Mouse (Mus musculus) myocyte (in vitro differentiated cells): Measurements from ENCODE around the gene H2-K1. TPM values are rescaled to one million over a fixed set of nuclear protein-coding genes. Genes with fewer than 3 reads are reported as not detected.

ENCODE experiments used
- H3K27me3 ChIP-seq: one replicate; pipeline ENCODE4 v1.6.1; 2011; ENCODE audit not compliant: control insufficient read depth, insufficient read depth, insufficient read length
- H3K36me3 ChIP-seq: one replicate; pipeline ENCODE4 v1.6.1; 2011; ENCODE audit not compliant: control insufficient read depth, insufficient read depth
- H3K4me2 ChIP-seq: one replicate; pipeline ENCODE4 v1.6.1; 2011; ENCODE audit warnings: low read depth, control low read depth
- H3K4me3 ChIP-seq: one replicate; pipeline ENCODE4 v1.5.1; 2011; ENCODE audit warnings: mild to moderate bottlenecking, control low read depth, moderate library complexity
- H3K79me2 ChIP-seq: one replicate; pipeline ENCODE4 v1.6.1; 2011; ENCODE audit not compliant: control insufficient read depth, insufficient read depth
- H3ac ChIP-seq: one replicate; pipeline ENCODE4 v1.6.1; 2011; ENCODE audit not compliant: control insufficient read depth, insufficient read length
- CEBPB ChIP-seq: IDR thresholded peaks from 2 replicates; pipeline ENCODE4 v1.6.1; 2011; ENCODE audit warnings: mild to moderate bottlenecking, moderate library complexity; ENCODE audit not compliant: poor library complexity, insufficient read depth, severe bottlenecking
- E2F4 ChIP-seq: IDR thresholded peaks from one replicate; pipeline ENCODE4 v1.6.1; 2011; ENCODE audit warnings: mild to moderate bottlenecking, control low read depth, moderate library complexity; ENCODE audit not compliant: insufficient read depth
- MAX ChIP-seq: IDR thresholded peaks from one replicate; pipeline ENCODE4 v1.6.1; 2011; ENCODE audit warnings: low read depth, mild to moderate bottlenecking, control low read depth
- MYOD1 ChIP-seq, 3 experiments: IDR thresholded peaks; one replicate each; pipeline ENCODE4 v1.6.1; 2011; ENCODE audit warnings: control low read depth in 2 of 3, low read depth in 2 of 3, mild to moderate bottlenecking in 2 of 3, moderate library complexity in 1 of 3; ENCODE audit not compliant: insufficient read length in 2 of 3, control insufficient read depth in 1 of 3
- MYOG ChIP-seq, 3 experiments: IDR thresholded peaks; one replicate each; pipeline ENCODE4 v1.6.1; 2011; ENCODE audit warnings: control low read depth in 2 of 3, low read depth in 2 of 3, mild to moderate bottlenecking in 2 of 3; ENCODE audit not compliant: insufficient read length in 2 of 3, control insufficient read depth in 1 of 3, insufficient read depth in 1 of 3
- POLR2A ChIP-seq: IDR thresholded peaks from one replicate; pipeline ENCODE4 v1.6.1; 2011; ENCODE audit warnings: low read depth, mild to moderate bottlenecking, control low read depth, moderate library complexity; ENCODE audit not compliant: insufficient read length
- POLR2AphosphoS2 ChIP-seq: IDR thresholded peaks from one replicate; pipeline ENCODE4 v1.6.1; 2011; ENCODE audit warnings: low read depth, control low read depth; ENCODE audit not compliant: insufficient read length
- REST ChIP-seq: IDR thresholded peaks from one replicate; pipeline ENCODE4 v1.6.1; 2011; ENCODE audit warnings: mild to moderate bottlenecking, control low read depth, moderate library complexity; ENCODE audit not compliant: insufficient read depth, insufficient read length
- SRF ChIP-seq: IDR thresholded peaks from one replicate; pipeline ENCODE4 v1.6.1; 2011; ENCODE audit warnings: low read depth; ENCODE audit not compliant: control insufficient read depth, insufficient read length
- TCF12 ChIP-seq: IDR thresholded peaks from one replicate; pipeline ENCODE4 v1.6.1; 2011; ENCODE audit warnings: mild to moderate bottlenecking, control low read depth; ENCODE audit not compliant: poor library complexity, insufficient read depth, severe bottlenecking
- TCF3 ChIP-seq: IDR thresholded peaks from one replicate; pipeline ENCODE4 v1.6.1; 2011; ENCODE audit warnings: low read depth, control low read depth; ENCODE audit not compliant: insufficient read length
- USF1 ChIP-seq: IDR thresholded peaks from one replicate; pipeline ENCODE4 v1.6.1; 2011; ENCODE audit warnings: low read depth, mild to moderate bottlenecking, control low read depth, moderate library complexity
- polyA plus RNA-seq: library from polyadenylated mRNA; unstranded; fragments of >200 nt; fragmentation: generic; extraction: Trizol; gene quantifications from one replicate; pipeline ENCODE4 v1.2.1, GENCODE M21; 2012; ENCODE audit warnings: missing spikeins

Gene H2-K1
- polyA plus RNA-seq, 1 experiment, result 89.2 TPM

GRCm38 (mm10) chr17:34033441-34033840 is 33.3 kb upstream of the H2-K1 start:
- Histone ChIP-seq H3ac (no peak overlapping the region), H3K4me2 (peak overlapping the region; percentile 88), H3K27me3 (no peaks in the 10 kb centered on the region), H3K79me2 (peaks cover 39% of the 10 kb centered on the region), H3K36me3 (peaks cover 13% of the 10 kb centered on the region), H3K4me3 (peak overlapping the region; percentile 99)
- TF ChIP-seq TCF3 (no peak), POLR2AphosphoS2 (no peak), USF1 (no peak), MYOD1 (IDR thresholded peaks at IDR 0.05; ENCODE audit: control insufficient read depth in 1 of 3, insufficient read length in 2 of 3, low read depth in 2 of 3) (no peak), MAX (no peak), MYOG (IDR thresholded peaks at IDR 0.05; ENCODE audit: control insufficient read depth in 1 of 3, insufficient read depth in 1 of 3, insufficient read length in 2 of 3, low read depth in 2 of 3) (no peak), TCF12 (no peak), CEBPB (no peak), E2F4 (no peak), REST (no peak), POLR2A (no peak), SRF (no peak)

- peak overlapping the region; percentile 88 for H3K4me2 ChIP-seq
- no peak for TF ChIP-seq POLR2A
- TF ChIP-seq REST, result no peak
- no peak for TF ChIP-seq TCF3
- no peak for TF ChIP-seq SRF
- no peak for TF ChIP-seq E2F4
- no peak for TF ChIP-seq USF1
- no peak for TF ChIP-seq CEBPB
- TF ChIP-seq MYOG (IDR thresholded peaks at IDR 0.05; ENCODE audit: control insufficient read depth in 1 of 3, insufficient read depth in 1 of 3, insufficient read length in 2 of 3, low read depth in 2 of 3), result no peak
- TF ChIP-seq POLR2AphosphoS2, result no peak
- TF ChIP-seq TCF12, result no peak
- TF ChIP-seq MYOD1 (IDR thresholded peaks at IDR 0.05; ENCODE audit: control insufficient read depth in 1 of 3, insufficient read length in 2 of 3, low read depth in 2 of 3), result no peak
- no peak for TF ChIP-seq MAX
Observed at GRCm38 (mm10) chr17:34032806-34033205, 32.7 kb upstream of the H2-K1 start.

GRCm38 (mm10) chr17:34032174-34032632 is 32.1 kb upstream of the H2-K1 start:
- H3K4me2 ChIP-seq, result peak overlapping the region; percentile 88
- H3K79me2 ChIP-seq, result peaks cover 39% of the 10 kb centered on the region
- TF ChIP-seq POLR2AphosphoS2 (no peak), E2F4 (peak; percentile 48), POLR2A (peak; percentile 75)
- peaks cover 12% of the 10 kb centered on the region for H3K36me3 ChIP-seq
- peak overlapping the region; percentile 99 for H3K4me3 ChIP-seq
- no peaks in the 10 kb centered on the region for H3K27me3 ChIP-seq
- peak overlapping the region; percentile 71 for H3ac ChIP-seq

More at GRCm38 (mm10) chr17:34032806-34033205, 32.7 kb upstream of the H2-K1 start:
- H3K79me2 ChIP-seq, result peaks cover 39% of the 10 kb centered on the region
- peak overlapping the region; percentile 99 for H3K4me3 ChIP-seq
- H3K36me3 ChIP-seq, result peaks cover 17% of the 10 kb centered on the region
- no peaks in the 10 kb centered on the region for H3K27me3 ChIP-seq
- peak overlapping the region; percentile 71 for H3ac ChIP-seq

- TF ChIP-seq CEBPB (no peak), MAX (no peak), USF1 (no peak), TCF3 (no peak), E2F4 (no peak), MYOD1 (IDR thresholded peaks at IDR 0.05; ENCODE audit: control insufficient read depth in 1 of 3, insufficient read length in 2 of 3, low read depth in 2 of 3) (no peak), POLR2A (peak; percentile 62), POLR2AphosphoS2 (peak; percentile 80), TCF12 (no peak), SRF (no peak), MYOG (IDR thresholded peaks at IDR 0.05; ENCODE audit: control insufficient read depth in 1 of 3, insufficient read depth in 1 of 3, insufficient read length in 2 of 3, low read depth in 2 of 3) (peak in 1 of 3 experiments; percentile 4), REST (no peak)
- peaks cover 12% of the 10 kb centered on the region for H3K36me3 ChIP-seq
Observed at GRCm38 (mm10) chr17:34031465-34032173, 31.5 kb upstream of the H2-K1 start, which contains the start of the genes Slc39a7 and Rxrb. Gene Slc39a7 (minus strand): TSS chr17:34031682. Gene Rxrb (plus strand): TSS chr17:34031812.

More at GRCm38 (mm10) chr17:34031465-34032173, 31.5 kb upstream of the H2-K1 start, which contains the start of the genes Slc39a7 and Rxrb:
- H3K27me3 ChIP-seq, result no peaks in the 10 kb centered on the region
- peak within 1 kb of the TSS; percentile 71 for H3ac ChIP-seq
- H3K4me2 ChIP-seq, result peak within 1 kb of the TSS; percentile 95
- H3K4me3 ChIP-seq, result peak within 1 kb of the TSS; percentile 99
- H3K79me2 ChIP-seq, result peaks cover 39% of the 10 kb centered on the region
